Mouse (Mus musculus): Measurements from ENCODE around the gene Npw. TPM values are rescaled to one million over a fixed set of nuclear protein-coding genes. Genes with fewer than 3 reads are reported as not detected.

Gene Npw
- total and polyA plus RNA-seq, 2 experiments from 2014 or later: not detected

- no peak for DNase-seq (ENCODE audit: low spot score)
- H3K9me3 ChIP-seq (replicated peaks; ENCODE audit: control insufficient read depth, low read length): no peaks in the 10 kb centered on the region
- peaks cover 60% of the 10 kb centered on the region for H3K36me3 ChIP-seq (replicated peaks; ENCODE audit: control insufficient read depth, insufficient read depth, low read length)
- TF ChIP-seq CTCF (IDR thresholded peaks at IDR 0.05; ENCODE audit: low read depth) (no peak), EP300 (IDR thresholded peaks at IDR 0.05; ENCODE audit: low read depth) (no peak)
- ATAC-seq (ENCODE audit: insufficient read depth, low read depth): no peak
- no peak overlapping the region for H3K9ac ChIP-seq (replicated peaks; ENCODE audit: low read depth, low read length)
- no peak overlapping the region for H3K4me2 ChIP-seq (ENCODE audit: low read depth, low read length)
- no peak overlapping the region for H3K4me3 ChIP-seq (ENCODE audit: low read depth, low read length)
- H3K27ac ChIP-seq (ENCODE audit: low read depth): no peak overlapping the region
- no peaks in the 10 kb centered on the region for H3K27me3 ChIP-seq (ENCODE audit: control insufficient read depth, insufficient read depth, low read length)
- H3K4me1 ChIP-seq (ENCODE audit: control insufficient read depth, insufficient read depth): peaks cover 3% of the 10 kb centered on the region; the same call in 1 of the 2 replicates
- 89% methylated on average over 24 of the region's 24 CpGs for WGBS
Observed at GRCm38 (mm10) chr17:24677500-24678080, 19.3 kb upstream of the Npw start.

- Histone ChIP-seq H3K4me2 (ENCODE audit: low read depth, low read length) (no peak overlapping the region), H3K27me3 (ENCODE audit: control insufficient read depth, insufficient read depth, low read length) (no peaks in the 10 kb centered on the region), H3K36me3 (replicated peaks; ENCODE audit: control insufficient read depth, insufficient read depth, low read length) (peaks cover 53% of the 10 kb centered on the region), H3K9me3 (replicated peaks; ENCODE audit: control insufficient read depth, low read length) (no peaks in the 10 kb centered on the region), H3K27ac (ENCODE audit: low read depth) (no peak overlapping the region), H3K4me3 (ENCODE audit: low read depth, low read length) (no peak overlapping the region), H3K9ac (replicated peaks; ENCODE audit: low read depth, low read length) (no peak overlapping the region), H3K4me1 (ENCODE audit: control insufficient read depth, insufficient read depth) (peaks cover 11% of the 10 kb centered on the region; the same call in 1 of the 2 replicates)
- WGBS: 91% methylated on average over 5 of the region's 5 CpGs
- no peak for ATAC-seq (ENCODE audit: insufficient read depth, low read depth)
- DNase-seq (ENCODE audit: low spot score): no peak
- TF ChIP-seq CTCF (IDR thresholded peaks at IDR 0.05; ENCODE audit: low read depth): no peak
- no peak for TF ChIP-seq EP300 (IDR thresholded peaks at IDR 0.05; ENCODE audit: low read depth)
Observed at GRCm38 (mm10) chr17:24676877-24677276, 18.6 kb upstream of the Npw start.

GRCm38 (mm10) chr17:24676187-24676586 lies 17.9 kb upstream of the Npw start:
- Histone ChIP-seq H3K27me3 (ENCODE audit: control insufficient read depth, insufficient read depth, low read length) (no peaks in the 10 kb centered on the region), H3K4me1 (ENCODE audit: control insufficient read depth, insufficient read depth) (peaks cover 17% of the 10 kb centered on the region), H3K4me3 (ENCODE audit: low read depth, low read length) (no peak overlapping the region), H3K36me3 (replicated peaks; ENCODE audit: control insufficient read depth, insufficient read depth, low read length) (peaks cover 48% of the 10 kb centered on the region), H3K4me2 (ENCODE audit: low read depth, low read length) (no peak overlapping the region), H3K27ac (ENCODE audit: low read depth) (no peak overlapping the region), H3K9me3 (replicated peaks; ENCODE audit: control insufficient read depth, low read length) (no peaks in the 10 kb centered on the region), H3K9ac (replicated peaks; ENCODE audit: low read depth, low read length) (no peak overlapping the region)
- DNase-seq (ENCODE audit: low spot score): peak; percentile 43
- 53% methylated on average over 2 of the region's 2 CpGs for WGBS
- TF ChIP-seq EP300 (IDR thresholded peaks at IDR 0.05; ENCODE audit: low read depth) (no peak), CTCF (IDR thresholded peaks at IDR 0.05; ENCODE audit: low read depth) (peak; percentile 75)
- peak; percentile 49; the same call in 1 of the 2 replicates for ATAC-seq (ENCODE audit: insufficient read depth, low read depth)

- H3K27me3 ChIP-seq (ENCODE audit: control insufficient read depth, insufficient read depth, low read length): no peaks in the 10 kb centered on the region
- H3K27ac ChIP-seq (ENCODE audit: low read depth): no peak overlapping the region
- H3K4me3 ChIP-seq (ENCODE audit: low read depth, low read length): no peak overlapping the region
- no peak for DNase-seq (ENCODE audit: low spot score)
- no peak for TF ChIP-seq CTCF (IDR thresholded peaks at IDR 0.05; ENCODE audit: low read depth)
- no peak for TF ChIP-seq EP300 (IDR thresholded peaks at IDR 0.05; ENCODE audit: low read depth)
- H3K9me3 ChIP-seq (replicated peaks; ENCODE audit: control insufficient read depth, low read length): no peaks in the 10 kb centered on the region
- H3K9ac ChIP-seq (replicated peaks; ENCODE audit: low read depth, low read length): no peak overlapping the region
- 47% methylated on average over 7 of the region's 7 CpGs for WGBS
- no peak overlapping the region for H3K4me2 ChIP-seq (ENCODE audit: low read depth, low read length)
- peaks cover 29% of the 10 kb centered on the region for H3K4me1 ChIP-seq (ENCODE audit: control insufficient read depth, insufficient read depth)
- ATAC-seq (ENCODE audit: insufficient read depth, low read depth): no peak
- H3K36me3 ChIP-seq (replicated peaks; ENCODE audit: control insufficient read depth, insufficient read depth, low read length): peaks cover 29% of the 10 kb centered on the region
Observed at GRCm38 (mm10) chr17:24674277-24674676, 16.0 kb upstream of the Npw start.

- Histone ChIP-seq H3K4me2 (ENCODE audit: low read depth, low read length) (peak overlapping the region; percentile 32), H3K4me3 (ENCODE audit: low read depth, low read length) (no peak overlapping the region), H3K4me1 (ENCODE audit: control insufficient read depth, insufficient read depth) (peaks cover 32% of the 10 kb centered on the region), H3K9me3 (replicated peaks; ENCODE audit: control insufficient read depth, low read length) (no peaks in the 10 kb centered on the region), H3K27ac (ENCODE audit: low read depth) (peak overlapping the region; percentile 33; the same call in 1 of the 2 replicates), H3K9ac (replicated peaks; ENCODE audit: low read depth, low read length) (no peak overlapping the region), H3K27me3 (ENCODE audit: control insufficient read depth, insufficient read depth, low read length) (no peaks in the 10 kb centered on the region), H3K36me3 (replicated peaks; ENCODE audit: control insufficient read depth, insufficient read depth, low read length) (peaks cover 8% of the 10 kb centered on the region)
- 31% methylated on average over 5 of the region's 5 CpGs for WGBS
- no peak for ATAC-seq (ENCODE audit: insufficient read depth, low read depth)
- peak; percentile 40 for DNase-seq (ENCODE audit: low spot score)
- TF ChIP-seq CTCF (IDR thresholded peaks at IDR 0.05; ENCODE audit: low read depth): no peak
- no peak for TF ChIP-seq EP300 (IDR thresholded peaks at IDR 0.05; ENCODE audit: low read depth)
Observed at GRCm38 (mm10) chr17:24672141-24672540, 13.9 kb upstream of the Npw start.

- peak overlapping the region; percentile 92; the same call in 1 of the 2 replicates for H3K4me2 ChIP-seq (ENCODE audit: low read depth, low read length)
- no peaks in the 10 kb centered on the region for H3K27me3 ChIP-seq (ENCODE audit: control insufficient read depth, insufficient read depth, low read length)
- TF ChIP-seq EP300 (IDR thresholded peaks at IDR 0.05; ENCODE audit: low read depth) (no peak), CTCF (IDR thresholded peaks at IDR 0.05; ENCODE audit: low read depth) (no peak)
- no peak overlapping the region for H3K4me3 ChIP-seq (ENCODE audit: low read depth, low read length)
- no peak overlapping the region for H3K27ac ChIP-seq (ENCODE audit: low read depth)
- H3K36me3 ChIP-seq (replicated peaks; ENCODE audit: control insufficient read depth, insufficient read depth, low read length): no peaks in the 10 kb centered on the region
- 58% methylated on average over 5 of the region's 5 CpGs for WGBS
- ATAC-seq (ENCODE audit: insufficient read depth, low read depth): no peak
- no peak overlapping the region for H3K9ac ChIP-seq (replicated peaks; ENCODE audit: low read depth, low read length)
- peaks cover 32% of the 10 kb centered on the region for H3K4me1 ChIP-seq (ENCODE audit: control insufficient read depth, insufficient read depth)
- no peak for DNase-seq (ENCODE audit: low spot score)
- no peaks in the 10 kb centered on the region for H3K9me3 ChIP-seq (replicated peaks; ENCODE audit: control insufficient read depth, low read length)
Observed at GRCm38 (mm10) chr17:24671346-24671745, 13.1 kb upstream of the Npw start.
